Mouse (Mus musculus) thymus, postnatal 14 days (tissue): ENCODE measurements at regions not wholly inside any gene's neighbourhood (a gene's known extent, or its start where the extent isn't known, plus 50 kb on each side); places are given as distances from the start of the nearest gene placed in this dataset.

Source experiments
- DNase-seq: peaks from one replicate; pipeline ENCODE4 v3.0.0; 2021

DNA sequence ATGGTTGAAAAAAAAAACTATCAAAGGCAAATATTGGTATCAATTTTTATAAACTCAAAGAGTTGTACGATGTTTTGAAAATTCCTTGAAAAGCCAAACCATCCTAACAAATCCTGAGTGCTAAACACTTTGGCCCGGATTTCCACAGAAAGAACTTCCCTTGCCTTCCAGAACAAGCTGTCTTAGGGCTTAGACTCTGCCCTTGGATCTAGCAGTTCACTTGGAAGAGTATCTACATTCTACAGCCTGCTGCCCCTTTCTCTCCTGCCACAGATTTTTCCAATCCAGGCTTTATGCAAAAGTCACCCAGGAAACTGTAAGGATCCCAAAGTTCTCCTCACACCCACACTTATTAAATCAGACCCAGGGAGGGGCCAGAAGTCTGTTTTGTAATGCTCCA, 57.6 kb upstream of the Gdf10 start:
- DNase-seq, result no peak

GRCm38 (mm10) chr14:33867674-33868073, 55.7 kb upstream of the Gdf10 start:
- DNase-seq, result no peak
